Mouse (Mus musculus): Measurements from ENCODE around the gene Ciita. TPM values are rescaled to one million over a fixed set of nuclear protein-coding genes. Genes with fewer than 3 reads are reported as not detected.

Gene Ciita
- total RNA-seq, 2 experiments from 2014 or later, result 0.11 to 0.15 TPM

DNA sequence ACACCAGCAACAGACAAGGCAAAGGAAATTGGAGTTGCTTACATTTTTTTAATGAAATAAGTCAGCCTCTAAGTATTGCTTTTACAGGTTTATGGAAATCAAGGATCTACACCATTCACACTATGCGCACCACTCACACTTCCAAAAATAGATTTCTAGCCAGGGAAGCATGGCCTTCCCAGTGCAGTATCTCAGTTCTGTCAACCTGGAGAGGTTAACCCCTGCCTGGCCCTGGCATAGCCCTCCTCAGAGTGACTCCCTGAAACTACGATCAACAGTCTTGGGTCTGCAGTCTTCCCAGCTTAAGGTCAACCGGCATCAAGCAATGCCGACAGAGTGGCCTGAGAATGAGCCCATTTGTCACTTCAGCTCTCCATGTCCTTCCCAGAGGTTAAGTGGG lies 50.3 kb downstream of the Ciita start:
- no peak for DNase-seq
- intact Hi-C loops (cut with DNase I), result no loop called here
- Histone ChIP-seq H3K4me3 (no peak overlapping the region), H3K27ac (no peak overlapping the region)
- TF ChIP-seq CTCF (IDR thresholded peaks at IDR 0.05), result no peak

DNA sequence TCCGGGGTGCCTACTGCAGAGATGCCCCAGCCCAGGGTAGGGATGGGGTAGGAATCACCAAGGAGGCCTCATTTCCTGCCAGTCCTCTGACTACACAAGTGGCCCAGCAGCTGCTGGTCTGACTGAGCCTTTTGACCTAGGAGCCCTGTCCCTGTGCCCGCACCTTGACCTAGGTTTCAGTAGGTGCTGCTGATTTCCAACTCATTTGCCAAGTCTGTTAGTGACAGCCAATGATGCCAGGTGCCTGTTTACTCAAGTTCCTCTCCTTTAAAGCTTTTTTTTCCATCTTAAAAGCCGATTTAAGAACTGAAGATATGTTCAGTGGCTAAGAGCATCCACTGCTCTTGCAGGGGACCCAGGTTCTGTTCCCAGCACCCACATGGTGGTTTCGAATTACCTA lies 53.9 kb downstream of the Ciita start:
- TF ChIP-seq CTCF (IDR thresholded peaks at IDR 0.05), result no peak
- H3K27ac ChIP-seq, result no peak overlapping the region
- no peak for DNase-seq
- no peak overlapping the region for H3K4me3 ChIP-seq
- intact Hi-C loops (cut with DNase I), result no loop called here

DNA sequence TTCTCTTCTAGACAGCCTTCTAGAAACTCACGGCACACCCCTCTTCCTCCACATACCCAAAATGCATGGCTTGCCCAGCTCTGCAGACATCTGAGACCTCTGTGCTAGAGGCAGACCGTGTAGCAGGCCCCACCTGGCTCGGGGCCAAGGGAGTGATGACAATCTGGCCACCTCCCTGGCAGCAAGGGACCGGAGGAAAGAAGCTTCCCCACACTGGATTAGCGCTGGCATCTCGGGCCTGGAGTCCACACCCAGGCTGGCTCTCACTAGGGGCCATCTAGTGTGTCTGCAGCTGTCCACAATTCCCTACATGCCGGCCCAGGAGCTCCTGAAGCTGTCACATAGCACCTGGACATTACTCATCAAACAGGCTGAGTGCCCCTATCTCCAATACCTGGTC lies 54.7 kb downstream of the Ciita start:
- peak overlapping the region; percentile 76 for H3K27ac ChIP-seq
- intact Hi-C loops (cut with DNase I), result no loop called here
- H3K4me3 ChIP-seq, result no peak overlapping the region
- peak; percentile 91 for DNase-seq
- no peak for TF ChIP-seq CTCF (IDR thresholded peaks at IDR 0.05)

- TF ChIP-seq CTCF (IDR thresholded peaks at IDR 0.05), result no peak
- intact Hi-C loops (cut with DNase I), result no loop called here
- DNase-seq, result no peak
- no peak overlapping the region for H3K4me3 ChIP-seq
- H3K27ac ChIP-seq, result peak overlapping the region; percentile 76
Observed at GRCm38 (mm10) chr16:10536323-10536722, 56.5 kb downstream of the Ciita start.

DNA sequence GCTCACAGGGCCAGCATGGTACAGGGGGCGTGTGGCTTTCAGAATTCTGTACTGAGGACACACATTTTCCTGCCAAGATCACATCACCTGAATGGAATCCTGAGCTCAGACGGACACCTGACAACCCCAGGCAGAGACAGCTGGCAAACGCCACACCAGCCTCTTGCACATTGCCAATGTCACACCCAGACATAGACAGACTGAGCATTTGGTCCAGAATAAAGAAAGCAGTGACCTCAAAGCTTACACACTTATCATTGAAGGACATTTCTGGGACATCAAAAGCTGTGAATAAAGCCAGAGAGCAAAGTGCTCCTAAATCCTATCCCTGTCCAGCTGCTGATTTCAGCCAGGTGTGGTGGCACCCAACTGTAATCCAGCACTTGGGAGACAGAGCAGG lies 57.1 kb downstream of the Ciita start:
- no peak for DNase-seq
- intact Hi-C loops (cut with DNase I), result no loop called here
- H3K4me3 ChIP-seq, result no peak overlapping the region
- TF ChIP-seq CTCF (IDR thresholded peaks at IDR 0.05), result no peak
- peak overlapping the region; percentile 76 for H3K27ac ChIP-seq

- no peak for DNase-seq
- peak overlapping the region; percentile 78 for H3K4me3 ChIP-seq
- H3K27ac ChIP-seq, result peak overlapping the region; percentile 96
- TF ChIP-seq CTCF (IDR thresholded peaks at IDR 0.05), result peak; percentile 7; the same call in 1 of the 2 replicates
- intact Hi-C loops (cut with DNase I), result loop anchor here (5.0 to 10.0 kb wide), 2 partner anchors 129 to 714 kb away; partner anchors contain the start of genes Gspt1 and Nubp1
Observed at GRCm38 (mm10) chr16:10540763-10541597, 61.1 kb downstream of the Ciita start.

- DNase-seq, result peak; percentile 63
- TF ChIP-seq CTCF (IDR thresholded peaks at IDR 0.05), result no peak
- intact Hi-C loops (cut with DNase I), result loop anchor here (5.0 to 10.0 kb wide), 2 partner anchors 129 to 713 kb away; partner anchors contain the start of genes Gspt1 and Nubp1
- H3K4me3 ChIP-seq, result peak overlapping the region; percentile 78
- peak overlapping the region; percentile 96 for H3K27ac ChIP-seq
Observed at GRCm38 (mm10) chr16:10541598-10541930, 61.7 kb downstream of the Ciita start.

DNA sequence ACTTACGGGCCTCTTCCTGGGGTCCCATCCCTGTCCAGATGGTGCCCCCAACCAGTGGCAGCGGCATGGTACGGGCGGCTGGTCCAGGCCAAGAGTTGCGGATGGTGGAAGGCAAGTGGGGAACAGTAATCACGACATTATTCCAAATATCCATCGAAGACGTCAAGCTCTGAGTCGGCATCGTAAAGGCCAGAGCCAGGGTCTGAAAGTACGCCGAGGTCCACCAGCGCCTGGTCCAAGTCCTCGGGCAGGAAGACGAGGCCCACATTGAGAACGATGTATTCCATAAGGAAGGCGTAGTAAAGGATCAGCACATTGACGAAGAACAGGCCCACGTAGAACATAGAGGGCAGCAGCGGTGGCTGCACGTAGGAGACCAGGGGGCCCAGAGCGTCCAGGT lies 62.4 kb downstream of the Ciita start:
- intact Hi-C loops (cut with DNase I), result loop anchor here (5.0 to 10.0 kb wide), 2 partner anchors 130 to 713 kb away; partner anchors contain the start of genes Gspt1 and Nubp1
- peak overlapping the region; percentile 96 for H3K27ac ChIP-seq
- no peak for TF ChIP-seq CTCF (IDR thresholded peaks at IDR 0.05)
- H3K4me3 ChIP-seq, result peak overlapping the region; percentile 78
- no peak for DNase-seq

- H3K27ac ChIP-seq, result peak within 1 kb of the TSS; percentile 96
- no peak for TF ChIP-seq CTCF (IDR thresholded peaks at IDR 0.05)
- DNase-seq, result peak; percentile 97
- intact Hi-C loops (cut with DNase I), result loop anchor here (5.0 to 10.0 kb wide), 2 partner anchors 131 to 712 kb away; partner anchors contain the start of genes Gspt1 and Nubp1
- peak within 1 kb of the TSS; percentile 78 for H3K4me3 ChIP-seq
Observed at GRCm38 (mm10) chr16:10542698-10543365, 63.0 kb downstream of the Ciita start, which contains the start of gene Dexi. Dexi (minus strand) TSS chr16:10543054.

- DNase-seq, result peak; percentile 98
- peak within 1 kb of the TSS; percentile 92 for H3K4me3 ChIP-seq
- no peak for TF ChIP-seq CTCF (IDR thresholded peaks at IDR 0.05)
- intact Hi-C loops (cut with DNase I), result loop anchor here (5.0 to 10.0 kb wide), 2 partner anchors 133 to 710 kb away; partner anchors contain the start of genes Gspt1 and Nubp1
- H3K27ac ChIP-seq, result peak within 1 kb of the TSS; percentile 95
Observed at GRCm38 (mm10) chr16:10544995-10545622, 65.2 kb downstream of the Ciita start, which contains the start of gene Clec16a. Clec16a (plus strand) TSS chr16:10545339.

GRCm38 (mm10) chr16:10546865-10547264 lies 67.0 kb downstream of the Ciita start:
- no peak overlapping the region for H3K27ac ChIP-seq
- no peak for DNase-seq
- intact Hi-C loops (cut with DNase I), result loop anchor here (10.0 kb wide), 1 partner anchor 708 kb away; the partner anchor contains the start of gene Gspt1
- TF ChIP-seq CTCF (IDR thresholded peaks at IDR 0.05), result no peak
- no peak overlapping the region for H3K4me3 ChIP-seq

- DNase-seq, result no peak
- peak overlapping the region; percentile 59 for H3K27ac ChIP-seq
- no peak for TF ChIP-seq CTCF (IDR thresholded peaks at IDR 0.05)
- no peak overlapping the region for H3K4me3 ChIP-seq
- intact Hi-C loops (cut with DNase I), result loop anchor here (10.0 kb wide), 1 partner anchor 706 kb away; the partner anchor contains the start of gene Gspt1
Observed at GRCm38 (mm10) chr16:10548938-10549337, 69.1 kb downstream of the Ciita start.
